Mouse (Mus musculus) G1E (cell line): ENCODE results near the gene Cldn19. TPM values are rescaled to one million over a fixed set of nuclear protein-coding genes. Genes with fewer than 3 reads are reported as not detected.

Source experiments
- ATAC-seq: 2 replicates; pipeline ENCODE4 v1.8.0; 2016; ENCODE audit warnings: mild to moderate bottlenecking; ENCODE audit not compliant: insufficient number of reproducible peaks, poor library complexity, low FRiP score, severe bottlenecking; ENCODE audit errors: extremely low read depth
- DNase-seq: peaks from one replicate; pipeline ENCODE4 v3.0.0; 2012; ENCODE audit warnings: low spot score
- H3K27me3 ChIP-seq: 2 replicates; pipeline ENCODE4 v1.6.1; 2012; ENCODE audit warnings: mild to moderate bottlenecking, low read length, inconsistent platforms; ENCODE audit not compliant: insufficient read depth
- H3K36me3 ChIP-seq: replicated peaks from 2 replicates; pipeline ENCODE3; 2012; ENCODE audit warnings: mild to moderate bottlenecking, inconsistent platforms
- H3K4me1 ChIP-seq: 2 replicates; pipeline ENCODE4 v1.6.1; 2012; ENCODE audit warnings: low read depth, low read length, inconsistent platforms, mixed read lengths; ENCODE audit not compliant: insufficient read depth
- H3K4me3 ChIP-seq: 2 replicates; pipeline ENCODE4 v1.5.1; 2012; ENCODE audit warnings: low read depth, mild to moderate bottlenecking, inconsistent platforms, low read length, moderate library complexity, mixed read lengths
- H3K9me3 ChIP-seq: replicated peaks from 2 replicates; pipeline ENCODE4 v1.6.1; 2012; ENCODE audit warnings: inconsistent platforms
- CTCF ChIP-seq: IDR thresholded peaks from 2 replicates; pipeline ENCODE4 v1.5.1; 2012; ENCODE audit warnings: low read depth, low read length, inconsistent platforms, mixed read lengths
- GATA1 ChIP-seq: IDR thresholded peaks from 2 replicates; pipeline ENCODE4 v1.6.1; 2012; ENCODE audit warnings: borderline replicate concordance, low read length, inconsistent platforms, mixed read lengths
- GATA2 ChIP-seq: IDR thresholded peaks from 2 replicates; pipeline ENCODE4 v1.6.1; 2012; ENCODE audit warnings: low read depth, low read length, inconsistent platforms, borderline replicate concordance
- POLR2AphosphoS5 ChIP-seq: IDR thresholded peaks from 2 replicates; pipeline ENCODE4 v1.6.1; 2012; ENCODE audit warnings: low read depth, low read length, inconsistent platforms; ENCODE audit not compliant: insufficient replicate concordance
- TAL1 ChIP-seq: conservative IDR thresholded peaks from 2 replicates; pipeline ENCODE4 v1.6.1; 2012; ENCODE audit warnings: low read depth, low read length, inconsistent platforms, mixed read lengths
- polyA plus RNA-seq: library from polyadenylated mRNA; stranded (reverse); fragments of >175 nt; gene quantifications from 2 replicates; pipeline ENCODE4 v1.2.3, GENCODE M21; 2012
- total RNA-seq, 2 experiments: library from RNA; stranded (forward) in 1 of 2; stranded (reverse) in 1 of 2; fragments of 200-1000 nt in 1 of 2; fragments of >200 nt in 1 of 2; fragmentation: Nextera tagmentation in 1 of 2; gene quantifications; 2 replicates each; pipeline ENCODE4 v1.2.3; 2014 to 2017

The Cldn19 gene
- total RNA-seq (2014; fragmentation: Nextera tagmentation) (not detected in 2 replicates), total RNA-seq (2017) (0.12 and 0.16 TPM in 2 replicates), polyA plus RNA-seq (not detected in 2 replicates)

DNA sequence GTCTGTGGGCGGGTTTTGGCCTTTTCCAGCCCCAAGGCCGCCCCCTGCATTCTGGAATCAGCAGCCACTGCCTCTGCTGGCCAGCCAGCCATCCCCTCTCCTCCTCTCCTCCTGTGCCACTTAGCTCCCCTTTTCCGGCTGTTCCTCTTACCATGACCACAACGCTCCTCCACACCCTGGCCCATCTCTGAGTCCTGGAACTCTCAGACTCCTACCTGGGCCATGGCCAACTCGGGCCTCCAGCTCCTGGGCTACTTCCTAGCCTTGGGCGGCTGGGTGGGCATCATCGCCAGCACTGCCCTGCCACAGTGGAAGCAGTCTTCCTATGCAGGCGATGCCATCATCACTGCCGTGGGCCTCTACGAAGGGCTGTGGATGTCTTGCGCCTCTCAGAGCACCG lies at the start of gene Cldn19:
TSS of gene Cldn19 (plus strand) at position 64 of the 400 bp plus-strand sequence.
- Histone ChIP-seq H3K4me3 (no peak within 1 kb of the TSS), H3K4me1 (peaks cover 10% of the 10 kb centered on the region), H3K9me3 (no peaks in the 10 kb centered on the region), H3K27me3 (peaks cover 72% of the 10 kb centered on the region), H3K36me3 (no peaks in the 10 kb centered on the region)
- TF ChIP-seq GATA2 = no peak
- TF ChIP-seq GATA1 = no peak
- no peak for TF ChIP-seq CTCF
- TF ChIP-seq POLR2AphosphoS5 = no peak
- TF ChIP-seq TAL1 = no peak
- ATAC-seq = no peak
- DNase-seq = no peak

DNA sequence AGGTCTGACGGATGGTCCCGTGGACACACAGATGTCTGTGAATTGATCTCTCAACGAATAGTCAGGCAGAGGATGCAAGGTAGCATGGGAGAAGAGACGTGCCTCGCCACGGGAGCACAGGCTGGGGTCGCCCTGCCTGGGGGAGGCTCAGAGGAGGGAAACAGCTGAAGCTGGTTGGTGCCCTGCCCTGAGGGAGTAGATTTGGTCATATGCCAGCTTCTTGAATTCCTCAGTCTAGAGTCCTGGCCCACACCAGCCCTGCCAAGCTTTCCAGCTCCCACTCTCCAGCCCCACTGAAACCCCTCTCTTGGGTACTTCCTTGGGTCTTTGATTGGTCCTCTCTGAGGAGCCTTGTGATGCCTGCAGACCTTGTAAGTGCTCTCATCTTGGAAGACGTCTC lies 38.5 kb upstream of the Cldn19 start:
- DNase-seq (no peak), ATAC-seq (no peak)
- Histone ChIP-seq H3K4me1 (peaks cover 7% of the 10 kb centered on the region), H3K36me3 (peaks cover 2% of the 10 kb centered on the region), H3K4me3 (no peak overlapping the region), H3K9me3 (no peaks in the 10 kb centered on the region), H3K27me3 (peaks cover 59% of the 10 kb centered on the region)
- no peak for TF ChIP-seq POLR2AphosphoS5
- no peak for TF ChIP-seq CTCF
- TF ChIP-seq GATA2 = no peak
- no peak for TF ChIP-seq TAL1
- no peak for TF ChIP-seq GATA1

DNA sequence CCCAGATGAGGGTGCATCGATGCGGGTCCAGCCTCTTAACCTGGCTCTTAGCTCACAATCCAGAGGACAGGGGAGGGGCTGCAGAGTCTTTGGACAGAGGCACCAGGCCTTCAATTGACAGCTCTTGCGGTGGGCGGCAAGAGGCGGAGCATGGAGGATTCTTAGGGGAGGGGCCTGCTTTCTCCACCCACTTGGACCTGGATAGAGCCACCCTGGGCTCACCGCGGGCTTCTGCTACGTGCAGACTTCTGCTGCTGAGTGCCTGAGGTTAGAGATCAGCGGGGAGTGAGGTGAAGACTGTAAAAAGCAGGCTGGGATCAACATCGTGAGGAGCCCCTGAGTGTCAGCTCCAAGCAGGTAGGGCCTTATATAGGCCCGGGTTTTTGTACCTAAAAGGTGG lies 37.0 kb upstream of the Cldn19 start, which contains the start of gene Tmem269:
TSS of gene Tmem269 (minus strand) at position 49 of the 400 bp plus-strand sequence.
- H3K27me3 ChIP-seq = peaks cover 46% of the 10 kb centered on the region
- no peak for DNase-seq
- H3K4me3 ChIP-seq = no peak within 1 kb of the TSS
- peaks cover 14% of the 10 kb centered on the region for H3K4me1 ChIP-seq
- ATAC-seq = no peak
- peaks cover 9% of the 10 kb centered on the region for H3K36me3 ChIP-seq
- H3K9me3 ChIP-seq = no peaks in the 10 kb centered on the region
- no peak for TF ChIP-seq CTCF
- TF ChIP-seq POLR2AphosphoS5 = no peak
- TF ChIP-seq TAL1 = no peak
- TF ChIP-seq GATA1 = no peak
- no peak for TF ChIP-seq GATA2

DNA sequence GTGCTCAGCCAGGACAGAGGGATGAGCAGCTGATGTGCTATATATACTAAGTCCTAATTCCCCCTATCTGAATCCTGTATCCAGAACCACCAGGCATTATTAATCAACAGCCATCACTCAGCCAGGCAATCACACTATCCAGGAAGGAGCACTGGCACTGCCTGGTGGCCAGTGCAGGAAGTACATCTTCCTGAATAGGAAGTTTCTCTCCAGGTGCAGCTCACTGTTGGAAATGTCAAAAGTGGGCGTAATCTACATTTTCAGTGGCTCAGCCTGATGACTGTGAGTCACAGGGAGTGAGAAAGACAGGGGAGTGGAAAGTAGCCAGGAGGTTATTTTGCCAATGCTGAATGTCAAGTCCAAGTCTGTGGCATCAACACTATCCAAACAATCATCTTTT lies 31.5 kb upstream of the Cldn19 start:
- peak; percentile 43 for DNase-seq
- Histone ChIP-seq H3K36me3 (peaks cover 63% of the 10 kb centered on the region), H3K9me3 (no peaks in the 10 kb centered on the region), H3K4me1 (peaks cover 12% of the 10 kb centered on the region), H3K27me3 (no peaks in the 10 kb centered on the region), H3K4me3 (no peak overlapping the region)
- peak; percentile 22 for ATAC-seq
- TF ChIP-seq TAL1 (no peak), CTCF (peak; percentile 94)

DNA sequence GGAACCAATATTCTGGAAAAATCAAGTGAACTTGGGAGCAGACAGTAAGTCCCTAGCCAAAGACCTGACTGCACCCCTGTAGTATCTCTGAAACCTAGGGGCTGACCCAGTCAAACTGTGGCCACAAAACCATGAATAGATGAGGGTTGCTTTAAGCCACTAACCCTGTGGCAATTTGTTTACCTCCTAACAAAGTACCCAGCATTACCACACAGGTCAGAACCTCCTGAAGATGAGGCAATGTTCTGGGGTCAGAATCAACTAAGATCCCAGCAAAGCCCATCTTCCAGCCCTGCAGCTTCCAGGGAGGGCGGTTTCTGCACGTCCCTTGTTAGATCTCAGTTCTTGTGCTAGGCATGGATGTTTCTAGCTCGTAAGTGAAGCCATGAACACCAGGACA lies 30.7 kb upstream of the Cldn19 start:
- Histone ChIP-seq H3K27me3 (no peaks in the 10 kb centered on the region), H3K36me3 (peaks cover 65% of the 10 kb centered on the region)
- no peak for ATAC-seq

DNA sequence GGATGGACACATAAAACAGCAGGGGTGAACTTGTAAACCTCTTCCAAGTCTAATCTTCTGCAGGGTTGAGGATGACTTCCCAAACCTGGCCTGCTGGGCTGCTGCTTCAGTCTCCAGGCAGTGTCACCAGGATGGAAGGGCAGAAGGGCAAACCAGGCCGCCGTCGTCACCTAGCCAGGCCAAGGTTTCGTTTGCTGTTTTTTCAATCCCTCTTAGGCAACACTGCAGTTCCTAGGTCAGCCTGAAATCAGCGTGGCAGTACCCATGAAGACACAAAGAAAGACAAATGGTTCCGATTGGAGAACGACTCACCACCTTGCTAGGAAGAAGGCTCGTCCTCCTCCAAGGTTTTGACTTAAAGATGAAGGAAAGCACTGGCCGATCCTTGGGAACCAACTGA lies 29.5 kb upstream of the Cldn19 start:
- no peak overlapping the region for H3K4me3 ChIP-seq
- H3K9me3 ChIP-seq = no peaks in the 10 kb centered on the region
- no peak for TF ChIP-seq CTCF
- H3K27me3 ChIP-seq = no peaks in the 10 kb centered on the region
- no peak for ATAC-seq
- H3K36me3 ChIP-seq = peaks cover 75% of the 10 kb centered on the region
- H3K4me1 ChIP-seq = peaks cover 9% of the 10 kb centered on the region; the same call in 1 of the 2 replicates
- DNase-seq = no peak

More for the DNA sequence above, 30.7 kb upstream of the Cldn19 start:
- Histone ChIP-seq H3K9me3 (no peaks in the 10 kb centered on the region), H3K4me3 (no peak overlapping the region), H3K4me1 (peaks cover 9% of the 10 kb centered on the region; the same call in 1 of the 2 replicates)
- TF ChIP-seq CTCF (no peak), GATA1 (no peak), TAL1 (no peak), POLR2AphosphoS5 (no peak), GATA2 (no peak)
- DNase-seq = no peak

DNA sequence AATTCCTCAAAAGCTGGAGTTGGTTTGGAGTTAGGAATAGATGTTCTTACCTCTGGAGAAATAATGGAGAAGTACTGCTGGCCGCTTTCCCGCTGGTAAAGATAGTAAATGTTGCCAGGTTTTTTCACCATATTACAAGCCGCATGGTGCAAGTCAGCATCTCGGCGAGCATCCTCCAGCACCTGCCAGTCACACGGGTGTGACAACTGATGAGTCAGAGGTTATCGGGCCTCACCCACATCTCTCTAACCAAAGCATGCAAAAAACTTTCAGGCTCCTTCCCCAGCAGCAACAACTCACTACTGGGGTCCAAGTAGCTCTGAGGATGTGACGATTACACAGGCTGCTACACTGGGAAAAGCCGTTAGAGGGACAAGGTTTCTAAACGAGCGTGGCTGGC lies 28.5 kb upstream of the Cldn19 start:
- Histone ChIP-seq H3K4me3 (no peak overlapping the region), H3K27me3 (no peaks in the 10 kb centered on the region), H3K36me3 (peaks cover 75% of the 10 kb centered on the region), H3K4me1 (peaks cover 9% of the 10 kb centered on the region; the same call in 1 of the 2 replicates), H3K9me3 (no peaks in the 10 kb centered on the region)
- TF ChIP-seq POLR2AphosphoS5 (no peak), CTCF (no peak), GATA1 (no peak), GATA2 (no peak), TAL1 (no peak)
- DNase-seq = no peak
- no peak for ATAC-seq
